Mouse (Mus musculus) urinary bladder, adult 2 months (tissue): ENCODE data around the gene Aes. TPM values are rescaled to one million over a fixed set of nuclear protein-coding genes. Genes with fewer than 3 reads are reported as not detected.

Source experiments
- DNase-seq: peaks from one replicate; pipeline ENCODE4 v3.0.0; 2022; ENCODE audit warnings: low spot score
- polyA plus RNA-seq: library from polyadenylated mRNA; depleted of rRNA; stranded (reverse); fragments of >200 nt; gene quantifications from 2 replicates; pipeline ENCODE4 v1.2.3, GENCODE M21; 2012

Aes gene
- polyA plus RNA-seq, 1 experiment = 385 TPM

GRCm38 (mm10) chr10:81568381-81569191 is 9.3 kb downstream of the Aes start:
- no peak for DNase-seq

GRCm38 (mm10) chr10:81569507-81570237 is 10.4 kb downstream of the Aes start:
- DNase-seq = no peak

- no peak for DNase-seq
Measured at GRCm38 (mm10) chr10:81570238-81570800, 11.0 kb downstream of the Aes start.

GRCm38 (mm10) chr10:81570831-81571500 is 11.7 kb downstream of the Aes start:
- DNase-seq = peak; percentile 75

GRCm38 (mm10) chr10:81571501-81571876 is 12.2 kb downstream of the Aes start:
- peak; percentile 88 for DNase-seq

- no peak for DNase-seq
Measured at GRCm38 (mm10) chr10:81572133-81572671, 12.9 kb downstream of the Aes start.

GRCm38 (mm10) chr10:81572975-81573374 is 13.7 kb downstream of the Aes start:
- no peak for DNase-seq

GRCm38 (mm10) chr10:81574081-81575056 is 15.1 kb downstream of the Aes start, which contains the start of gene Tle2:
TSS of gene Tle2 (plus strand) at chr10:81574561.
- DNase-seq = no peak

- peak; percentile 56 for DNase-seq
Measured at GRCm38 (mm10) chr10:81575208-81575631, 15.9 kb downstream of the Aes start.

GRCm38 (mm10) chr10:81575695-81576094 is 16.4 kb downstream of the Aes start:
- DNase-seq = no peak

- no peak for DNase-seq
Measured at GRCm38 (mm10) chr10:81579967-81580366, 20.7 kb downstream of the Aes start.

GRCm38 (mm10) chr10:81580441-81581070 is 21.3 kb downstream of the Aes start:
- DNase-seq = no peak

GRCm38 (mm10) chr10:81583347-81583746 is 24.1 kb downstream of the Aes start:
- no peak for DNase-seq

- no peak for DNase-seq
Measured at GRCm38 (mm10) chr10:81588739-81589138, 29.5 kb downstream of the Aes start.

- no peak for DNase-seq
Measured at GRCm38 (mm10) chr10:81591846-81592245, 32.6 kb downstream of the Aes start.

- DNase-seq = no peak
Measured at GRCm38 (mm10) chr10:81592631-81593030, 33.3 kb downstream of the Aes start.

GRCm38 (mm10) chr10:81593223-81593622 is 33.9 kb downstream of the Aes start:
- no peak for DNase-seq

- no peak for DNase-seq
Measured at GRCm38 (mm10) chr10:81593935-81594334, 34.6 kb downstream of the Aes start.

GRCm38 (mm10) chr10:81595599-81595998 is 36.3 kb downstream of the Aes start:
- no peak for DNase-seq

- DNase-seq = no peak
Measured at GRCm38 (mm10) chr10:81596611-81597010, 37.3 kb downstream of the Aes start.
